Mouse (Mus musculus): ENCODE measurements at regions not wholly inside any gene's neighbourhood (a gene's known extent, or its start where the extent isn't known, plus 50 kb on each side); places are given as distances from the start of the nearest gene placed in this dataset.

- no peak for TF ChIP-seq CTCF (IDR thresholded peaks at IDR 0.05; ENCODE audit: low read depth, low read length)
- no peak for TF ChIP-seq POLR2A (IDR thresholded peaks at IDR 0.05; ENCODE audit: borderline replicate concordance, low read depth, low read length)
- Histone ChIP-seq H3K4me1 (ENCODE audit: control insufficient read depth, insufficient read depth, low read length) (no peaks in the 10 kb centered on the region), H3K4me3 (ENCODE audit: insufficient read depth, low read length) (no peak overlapping the region), H3K27ac (ENCODE audit: insufficient read depth, low read depth, low read length) (no peak overlapping the region)
Measured at GRCm38 (mm10) chr3:115496110-115496509, 218.8 kb downstream of the S1pr1 start.

GRCm38 (mm10) chr3:115495692-115496091 lies 219.2 kb downstream of the S1pr1 start:
- TF ChIP-seq CTCF (IDR thresholded peaks at IDR 0.05; ENCODE audit: low read depth, low read length) (no peak), POLR2A (IDR thresholded peaks at IDR 0.05; ENCODE audit: borderline replicate concordance, low read depth, low read length) (no peak)
- no peak overlapping the region for H3K4me3 ChIP-seq (ENCODE audit: insufficient read depth, low read length)
- no peaks in the 10 kb centered on the region for H3K4me1 ChIP-seq (ENCODE audit: control insufficient read depth, insufficient read depth, low read length)
- H3K27ac ChIP-seq (ENCODE audit: insufficient read depth, low read depth, low read length): no peak overlapping the region

GRCm38 (mm10) chr3:115468980-115469379 lies 245.9 kb downstream of the S1pr1 start:
- H3K4me3 ChIP-seq (ENCODE audit: insufficient read depth, low read length): no peak overlapping the region
- no peak overlapping the region for H3K27ac ChIP-seq (ENCODE audit: insufficient read depth, low read depth, low read length)
- TF ChIP-seq CTCF (IDR thresholded peaks at IDR 0.05; ENCODE audit: low read depth, low read length) (no peak), POLR2A (IDR thresholded peaks at IDR 0.05; ENCODE audit: borderline replicate concordance, low read depth, low read length) (no peak)
- H3K4me1 ChIP-seq (ENCODE audit: control insufficient read depth, insufficient read depth, low read length): no peaks in the 10 kb centered on the region

GRCm38 (mm10) chr3:115467850-115468249 lies 247.0 kb downstream of the S1pr1 start:
- Histone ChIP-seq H3K27ac (ENCODE audit: insufficient read depth, low read depth, low read length) (no peak overlapping the region), H3K4me3 (ENCODE audit: insufficient read depth, low read length) (no peak overlapping the region), H3K4me1 (ENCODE audit: control insufficient read depth, insufficient read depth, low read length) (no peaks in the 10 kb centered on the region)
- TF ChIP-seq CTCF (IDR thresholded peaks at IDR 0.05; ENCODE audit: low read depth, low read length): no peak
- TF ChIP-seq POLR2A (IDR thresholded peaks at IDR 0.05; ENCODE audit: borderline replicate concordance, low read depth, low read length): no peak

- Histone ChIP-seq H3K27ac (ENCODE audit: insufficient read depth, low read depth, low read length) (no peak overlapping the region), H3K4me3 (ENCODE audit: insufficient read depth, low read length) (no peak overlapping the region), H3K4me1 (ENCODE audit: control insufficient read depth, insufficient read depth, low read length) (no peaks in the 10 kb centered on the region)
- TF ChIP-seq POLR2A (IDR thresholded peaks at IDR 0.05; ENCODE audit: borderline replicate concordance, low read depth, low read length): no peak
- TF ChIP-seq CTCF (IDR thresholded peaks at IDR 0.05; ENCODE audit: low read depth, low read length): no peak
Measured at GRCm38 (mm10) chr3:115462623-115463022, 252.2 kb downstream of the S1pr1 start.
